Mouse (Mus musculus): ENCODE results near the gene Apol7c.
"Not testable (repeated sequence)": the region's sequence is repeated elsewhere in the genome, so short reads cannot be mapped to it uniquely, and the experiment has no call there.

The Apol7c gene

GRCm38 (mm10) chr15:77533216-77533615 is at the start of gene Apol7c:
Gene Apol7c, minus strand, starts transcription at chr15:77533316.
- no peak for DNase-seq

- DNase-seq = peak; percentile 34 to 46
Measured at GRCm38 (mm10) chr15:77581681-77582080, 48.6 kb upstream of the Apol7c start.

DNA sequence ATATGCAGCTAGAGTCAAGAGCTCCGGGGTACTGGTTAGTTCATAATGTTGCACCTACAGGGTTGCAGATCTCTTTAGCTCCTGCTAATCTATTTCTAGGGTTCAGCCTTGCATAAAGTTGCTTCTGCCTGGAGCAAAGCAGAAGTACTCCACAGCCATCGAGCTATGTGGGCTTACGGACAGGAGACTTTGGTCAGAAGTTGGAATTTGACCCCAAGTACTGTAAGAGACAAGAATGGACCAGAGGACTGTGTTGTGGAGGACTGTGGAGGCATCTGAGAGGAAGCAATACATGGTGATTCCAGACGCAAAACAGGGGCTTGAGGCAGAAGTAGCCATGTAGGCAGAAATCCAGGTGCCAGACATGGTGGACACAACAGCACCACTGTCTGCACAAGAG is 46.2 kb upstream of the Apol7c start:
- DNase-seq = no peak

DNA sequence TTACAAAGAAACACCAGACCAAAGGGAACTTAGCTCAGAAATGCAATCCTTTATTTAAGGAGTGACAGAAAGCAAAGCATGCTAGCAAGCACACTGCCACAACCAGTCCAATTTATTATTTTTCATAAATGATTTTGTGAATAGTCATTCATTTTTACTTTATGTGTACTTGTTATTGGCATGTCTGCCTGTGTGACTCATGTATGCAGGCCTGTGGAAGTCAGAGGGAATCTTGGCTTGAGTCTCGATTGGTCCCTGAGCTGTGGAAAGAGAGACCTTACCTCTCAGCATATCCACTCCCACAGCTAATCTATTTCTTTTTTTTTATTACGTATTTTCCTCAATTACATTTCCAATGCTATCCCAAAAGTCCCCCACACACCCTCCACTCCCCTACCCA is 45.7 kb upstream of the Apol7c start:
- no peak for DNase-seq

- no peak for DNase-seq
Measured at GRCm38 (mm10) chr15:77563219-77563618, 30.1 kb upstream of the Apol7c start.

DNA sequence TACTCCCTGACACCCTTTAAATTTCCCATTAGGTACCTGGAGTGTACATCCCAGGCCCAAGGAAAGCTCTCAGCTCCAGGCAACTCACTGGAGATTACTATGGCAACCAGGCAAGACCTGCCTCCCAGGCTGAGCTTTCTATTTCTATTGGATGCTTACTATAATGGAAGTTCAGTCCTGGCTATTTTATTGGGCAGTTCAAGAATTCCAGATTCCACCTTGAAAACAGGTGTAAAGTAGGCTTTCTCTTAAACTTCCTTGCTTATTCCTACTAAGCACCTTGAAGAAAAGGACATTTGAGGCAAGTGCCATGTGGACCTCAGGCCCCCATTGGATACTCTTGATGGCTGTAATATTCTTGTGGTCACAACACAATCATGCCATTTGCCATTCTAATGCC is 28.7 kb upstream of the Apol7c start, which contains the start of gene 1700025B11Rik:
TSS of gene 1700025B11Rik (minus strand) at position 101 of the 400 bp plus-strand sequence.
- no peak for DNase-seq

- DNase-seq = not testable (repeated sequence)
Measured at GRCm38 (mm10) chr15:77539221-77539620, 6.1 kb upstream of the Apol7c start.

GRCm38 (mm10) chr15:77523186-77523843 is 9.8 kb downstream of the Apol7c start:
- DNase-seq = peak; percentile 83 to 87

GRCm38 (mm10) chr15:77520596-77520995 is 12.5 kb downstream of the Apol7c start:
- DNase-seq = not testable (repeated sequence)

GRCm38 (mm10) chr15:77507966-77508365 is 25.1 kb downstream of the Apol7c start, which contains the start of gene Apol11a:
Gene Apol11a, plus strand, starts transcription at chr15:77508271.
- not testable (repeated sequence) for DNase-seq

DNA sequence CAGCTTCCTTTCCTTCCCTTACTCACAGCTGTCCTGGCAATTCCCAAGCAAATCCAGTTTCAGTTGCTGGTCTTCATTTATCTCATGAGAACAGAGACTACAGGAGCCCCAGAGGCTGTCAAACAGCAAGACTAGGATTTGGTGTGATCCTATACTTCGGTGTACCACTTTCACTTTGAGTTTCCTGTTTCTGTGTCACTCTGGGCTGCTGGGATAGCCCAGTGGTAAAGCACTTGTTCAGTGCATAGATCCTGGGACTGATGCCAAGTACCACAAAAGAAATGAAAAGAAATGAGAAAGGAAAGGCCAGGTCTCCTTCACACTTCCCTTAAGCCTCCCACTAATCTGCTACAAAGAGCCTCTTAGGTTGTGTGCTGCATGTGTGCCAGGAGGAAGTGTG is 38.4 kb downstream of the Apol7c start:
- not testable (repeated sequence) for DNase-seq

- DNase-seq = not testable (repeated sequence)
Measured at GRCm38 (mm10) chr15:77493181-77493580, 39.9 kb downstream of the Apol7c start.

- DNase-seq = peak in 1 of 2 experiments; percentile 13
Measured at GRCm38 (mm10) chr15:77482140-77482794, 50.8 kb downstream of the Apol7c start.

DNA sequence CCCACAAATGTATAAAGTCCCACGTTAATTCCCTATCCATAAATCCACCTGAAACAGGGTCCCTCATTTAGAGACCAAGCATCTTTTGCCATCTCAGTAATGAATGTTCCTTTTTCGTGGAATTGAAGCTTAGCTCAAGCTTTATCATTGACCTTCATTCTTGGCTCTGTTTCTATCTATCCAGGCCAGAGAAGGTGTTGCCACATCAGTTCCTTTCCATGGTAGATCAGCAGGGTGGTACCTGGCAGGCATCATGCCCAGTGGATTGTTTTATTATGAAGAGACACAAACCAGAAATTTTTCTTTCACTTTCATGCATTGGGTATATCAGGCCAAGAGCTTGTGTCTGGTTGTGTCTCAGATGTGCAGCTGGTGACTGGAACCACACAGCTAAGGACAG is 56.4 kb downstream of the Apol7c start, which contains the start of gene Apol10a:
TSS of gene Apol10a (plus strand) at position 355 of the 400 bp plus-strand sequence.
- DNase-seq = not testable (repeated sequence)

Data from kidney, postnatal 4 days (tissue).